Mouse (Mus musculus): ENCODE data around the gene Lrp5. TPM values are rescaled to one million over a fixed set of nuclear protein-coding genes. Genes with fewer than 3 reads are reported as not detected.

The Lrp5 gene
- polyA plus RNA-seq, 1 experiment from 2014 or later, result 3.6 TPM

- WGBS (ENCODE audit: insufficient replicate concordance), result 67% methylated on average over 8 of the region's 8 CpGs
- Histone ChIP-seq H3K9me3 (ENCODE audit: low read length) (no peaks in the 10 kb centered on the region), H3K27ac (ENCODE audit: low read depth) (no peak overlapping the region), H3K27me3 (ENCODE audit: insufficient read depth, low read length) (no peaks in the 10 kb centered on the region), H3K4me1 (ENCODE audit: insufficient read depth) (no peaks in the 10 kb centered on the region; the same call in 1 of the 2 replicates), H3K9ac (replicated peaks) (no peak overlapping the region), H3K4me3 (ENCODE audit: low read depth, low read length) (no peak overlapping the region), H3K36me3 (replicated peaks; ENCODE audit: insufficient read depth, low read length) (peaks cover 52% of the 10 kb centered on the region), H3K4me2 (ENCODE audit: low read depth, low read length) (no peak overlapping the region)
- no peak for ATAC-seq
- TF ChIP-seq CTCF (IDR thresholded peaks at IDR 0.05; ENCODE audit: low read depth) (no peak), EP300 (IDR thresholded peaks at IDR 0.05; ENCODE audit: low read depth) (no peak)
- no peak for DNase-seq
Measured at GRCm38 (mm10) chr19:3611730-3612129, 74.6 kb downstream of the Lrp5 start.

- Histone ChIP-seq H3K36me3 (replicated peaks; ENCODE audit: insufficient read depth, low read length) (peaks cover 50% of the 10 kb centered on the region), H3K9me3 (ENCODE audit: low read length) (no peaks in the 10 kb centered on the region), H3K27ac (ENCODE audit: low read depth) (no peak overlapping the region), H3K4me1 (ENCODE audit: insufficient read depth) (no peaks in the 10 kb centered on the region; the same call in 1 of the 2 replicates), H3K4me2 (ENCODE audit: low read depth, low read length) (no peak overlapping the region), H3K4me3 (ENCODE audit: low read depth, low read length) (no peak overlapping the region), H3K27me3 (ENCODE audit: insufficient read depth, low read length) (no peaks in the 10 kb centered on the region), H3K9ac (replicated peaks) (no peak overlapping the region)
- DNase-seq (no peak), ATAC-seq (no peak)
- WGBS (ENCODE audit: insufficient replicate concordance), result 95% methylated on average over 2 of the region's 2 CpGs
- TF ChIP-seq CTCF (IDR thresholded peaks at IDR 0.05; ENCODE audit: low read depth), result no peak
- no peak for TF ChIP-seq EP300 (IDR thresholded peaks at IDR 0.05; ENCODE audit: low read depth)
Measured at GRCm38 (mm10) chr19:3610886-3611285, 75.5 kb downstream of the Lrp5 start.

GRCm38 (mm10) chr19:3609826-3610225, 76.5 kb downstream of the Lrp5 start:
- TF ChIP-seq EP300 (IDR thresholded peaks at IDR 0.05; ENCODE audit: low read depth), result no peak
- no peak for TF ChIP-seq CTCF (IDR thresholded peaks at IDR 0.05; ENCODE audit: low read depth)
- peaks cover 48% of the 10 kb centered on the region for H3K36me3 ChIP-seq (replicated peaks; ENCODE audit: insufficient read depth, low read length)
- no peaks in the 10 kb centered on the region for H3K27me3 ChIP-seq (ENCODE audit: insufficient read depth, low read length)
- no peak overlapping the region for H3K4me3 ChIP-seq (ENCODE audit: low read depth, low read length)
- H3K4me2 ChIP-seq (ENCODE audit: low read depth, low read length), result no peak overlapping the region
- ATAC-seq (no peak), DNase-seq (no peak)
- H3K4me1 ChIP-seq (ENCODE audit: insufficient read depth), result no peaks in the 10 kb centered on the region; the same call in 1 of the 2 replicates
- no peak overlapping the region for H3K9ac ChIP-seq (replicated peaks)
- H3K27ac ChIP-seq (ENCODE audit: low read depth), result no peak overlapping the region
- WGBS (ENCODE audit: insufficient replicate concordance), result 75% methylated on average over 10 of the region's 10 CpGs
- H3K9me3 ChIP-seq (ENCODE audit: low read length), result no peaks in the 10 kb centered on the region

GRCm38 (mm10) chr19:3594316-3594715, 92.0 kb downstream of the Lrp5 start:
- DNase-seq, result no peak
- Histone ChIP-seq H3K4me2 (ENCODE audit: low read depth, low read length) (no peak overlapping the region), H3K27ac (ENCODE audit: low read depth) (no peak overlapping the region), H3K4me1 (ENCODE audit: insufficient read depth) (no peaks in the 10 kb centered on the region), H3K9ac (replicated peaks) (no peak overlapping the region), H3K4me3 (ENCODE audit: low read depth, low read length) (no peak overlapping the region), H3K27me3 (ENCODE audit: insufficient read depth, low read length) (no peaks in the 10 kb centered on the region), H3K9me3 (ENCODE audit: low read length) (no peaks in the 10 kb centered on the region), H3K36me3 (replicated peaks; ENCODE audit: insufficient read depth, low read length) (peaks cover 73% of the 10 kb centered on the region)
- ATAC-seq, result no peak
- 81% methylated on average over 5 of the region's 5 CpGs for WGBS (ENCODE audit: insufficient replicate concordance)
- TF ChIP-seq CTCF (IDR thresholded peaks at IDR 0.05; ENCODE audit: low read depth) (no peak), EP300 (IDR thresholded peaks at IDR 0.05; ENCODE audit: low read depth) (no peak)

GRCm38 (mm10) chr19:3593379-3594055, 92.8 kb downstream of the Lrp5 start:
- Histone ChIP-seq H3K9me3 (ENCODE audit: low read length) (no peaks in the 10 kb centered on the region), H3K9ac (replicated peaks) (no peak overlapping the region), H3K36me3 (replicated peaks; ENCODE audit: insufficient read depth, low read length) (peaks cover 74% of the 10 kb centered on the region), H3K4me3 (ENCODE audit: low read depth, low read length) (no peak overlapping the region), H3K4me1 (ENCODE audit: insufficient read depth) (no peaks in the 10 kb centered on the region), H3K27ac (ENCODE audit: low read depth) (no peak overlapping the region), H3K4me2 (ENCODE audit: low read depth, low read length) (no peak overlapping the region), H3K27me3 (ENCODE audit: insufficient read depth, low read length) (no peaks in the 10 kb centered on the region)
- 81% methylated on average over 7 of the region's 7 CpGs for WGBS (ENCODE audit: insufficient replicate concordance)
- no peak for ATAC-seq
- TF ChIP-seq CTCF (IDR thresholded peaks at IDR 0.05; ENCODE audit: low read depth), result no peak
- no peak for DNase-seq

- WGBS (ENCODE audit: insufficient replicate concordance), result 66% methylated on average over 4 of the region's 4 CpGs
Measured at GRCm38 (mm10) chr19:3589968-3590367, 96.4 kb downstream of the Lrp5 start.

More at GRCm38 (mm10) chr19:3589968-3590367, 96.4 kb downstream of the Lrp5 start:
- ATAC-seq (peak; percentile 26), DNase-seq (no peak)
- Histone ChIP-seq H3K27ac (ENCODE audit: low read depth) (no peak overlapping the region), H3K4me3 (ENCODE audit: low read depth, low read length) (no peak overlapping the region), H3K9ac (replicated peaks) (no peak overlapping the region), H3K4me2 (ENCODE audit: low read depth, low read length) (no peak overlapping the region), H3K36me3 (replicated peaks; ENCODE audit: insufficient read depth, low read length) (peaks cover 75% of the 10 kb centered on the region), H3K27me3 (ENCODE audit: insufficient read depth, low read length) (no peaks in the 10 kb centered on the region), H3K4me1 (ENCODE audit: insufficient read depth) (no peaks in the 10 kb centered on the region), H3K9me3 (ENCODE audit: low read length) (no peaks in the 10 kb centered on the region)
- TF ChIP-seq CTCF (IDR thresholded peaks at IDR 0.05; ENCODE audit: low read depth) (no peak), EP300 (IDR thresholded peaks at IDR 0.05; ENCODE audit: low read depth) (no peak)
